Mouse (Mus musculus) spleen, adult 2 months (tissue): ENCODE measurements at regions not wholly inside any gene's neighbourhood (a gene's known extent, or its start where the extent isn't known, plus 50 kb on each side); places are given as distances from the start of the nearest gene placed in this dataset.

ENCODE experiments used
- CTCF ChIP-seq: fragments of 200-500 bp; IDR thresholded peaks from 2 replicates; pipeline ENCODE4 v1.5.1; 2011; ENCODE audit warnings: mild to moderate bottlenecking, inconsistent platforms; ENCODE audit not compliant: insufficient read depth, insufficient read length, insufficient replicate concordance; ENCODE audit errors: extremely low read depth
- POLR2A ChIP-seq: fragments of 200-500 bp; IDR thresholded peaks from 2 replicates; pipeline ENCODE4 v1.6.1; 2011; ENCODE audit warnings: low read depth, low read length, inconsistent platforms

DNA sequence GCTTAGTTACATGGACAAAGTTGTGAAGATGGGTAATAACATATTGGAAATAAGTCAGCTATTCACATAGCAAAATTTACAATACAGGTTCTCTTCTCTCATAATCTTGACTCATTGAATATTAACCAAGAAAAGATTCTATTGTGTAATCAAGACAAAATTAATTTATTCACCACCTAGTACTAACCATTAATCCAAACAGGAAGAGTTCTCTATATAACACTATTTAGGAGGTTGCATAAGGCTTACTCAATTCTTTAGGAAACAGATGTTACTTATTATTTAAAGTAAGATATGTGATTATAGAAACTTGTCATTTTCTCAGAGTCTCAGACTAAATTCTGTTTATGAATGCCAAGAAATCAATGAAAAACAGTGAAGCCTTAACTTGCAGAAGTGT is 600.4 kb upstream of the Tusc1 start:
- TF ChIP-seq CTCF (no peak), POLR2A (no peak)
